Mouse (Mus musculus) kidney, adult 2 months (tissue): ENCODE measurements at regions not wholly inside any gene's neighbourhood (a gene's known extent, or its start where the extent isn't known, plus 50 kb on each side); places are given as distances from the start of the nearest gene placed in this dataset.

Experiments used
- DNase-seq: peaks from one replicate; pipeline ENCODE4 v3.0.0; 2021
- H3K27ac ChIP-seq: fragments of 200-500 bp; 2 replicates; pipeline ENCODE4 v1.5.1; 2012; ENCODE audit warnings: low read depth, low read length, control low read depth, inconsistent platforms; ENCODE audit not compliant: insufficient read depth
- H3K27me3 ChIP-seq: fragments of 200-500 bp; replicated peaks from 2 replicates; pipeline ENCODE4 v1.6.1; 2012; ENCODE audit warnings: mild to moderate bottlenecking, moderate library complexity, low read length, inconsistent platforms; ENCODE audit not compliant: control insufficient read depth, insufficient read depth
- H3K36me3 ChIP-seq: fragments of 200-500 bp; 2 replicates; pipeline ENCODE4 v1.6.1; 2012; ENCODE audit warnings: mild to moderate bottlenecking, moderate library complexity, low read length, inconsistent platforms; ENCODE audit not compliant: control insufficient read depth, insufficient read depth
- H3K4me1 ChIP-seq: fragments of 200-500 bp; 2 replicates; pipeline ENCODE4 v1.6.1; 2011; ENCODE audit warnings: low read length; ENCODE audit not compliant: control insufficient read depth, insufficient read depth
- H3K4me3 ChIP-seq: fragments of 200-500 bp; 2 replicates; pipeline ENCODE4 v1.5.1; 2011; ENCODE audit warnings: mild to moderate bottlenecking, low read depth, low read length, control low read depth; ENCODE audit not compliant: insufficient read depth
- CTCF ChIP-seq: fragments of 200-500 bp; conservative IDR thresholded peaks from 2 replicates; pipeline ENCODE4 v1.5.1; 2011; ENCODE audit warnings: low read depth, mild to moderate bottlenecking, control low read depth, low read length, moderate library complexity, mixed read lengths; ENCODE audit not compliant: insufficient read depth, insufficient read length
- POLR2A ChIP-seq: fragments of 200-500 bp; IDR thresholded peaks from one replicate; pipeline ENCODE4 v1.6.1; 2011; ENCODE audit warnings: low read depth, low read length, control low read depth
- WGBS: fragments of 180-500 bp; shearing (Covaris S2); methylation state at CpG from one replicate; pipeline ENCODE4 v1.1.7; 2018; 5-methylcytosine and 5-hydroxymethylcytosine counted together

DNA sequence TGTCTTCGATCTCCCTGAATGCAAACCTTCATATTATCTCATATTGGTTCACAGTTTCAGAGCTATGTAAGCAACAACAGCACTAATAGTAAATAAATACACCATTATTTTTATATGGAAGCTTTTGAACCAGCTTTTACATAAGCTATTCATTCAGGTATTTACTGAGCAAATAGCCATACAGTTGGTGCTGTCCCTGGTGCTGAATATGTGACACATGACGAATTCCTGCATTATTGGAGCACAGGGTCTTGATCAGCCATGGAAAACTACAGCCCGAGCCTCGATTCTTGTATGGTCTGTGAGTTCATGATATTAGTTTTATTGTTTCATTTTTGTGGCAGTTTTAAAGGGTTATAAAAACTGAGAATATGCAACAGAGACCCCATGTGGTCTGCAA is 359.1 kb upstream of the Xylt1 start:
- no peaks in the 10 kb centered on the region for H3K27me3 ChIP-seq

GRCm38 (mm10) chr7:117044926-117045325 is 335.9 kb upstream of the Xylt1 start:
- TF ChIP-seq POLR2A: no peak
- Histone ChIP-seq H3K4me1 (no peaks in the 10 kb centered on the region), H3K27ac (no peak overlapping the region), H3K36me3 (no peaks in the 10 kb centered on the region), H3K27me3 (no peaks in the 10 kb centered on the region), H3K4me3 (no peak overlapping the region)
- DNase-seq: no peak
- 74% methylated on average over 9 of the region's 9 CpGs for WGBS

More for the DNA sequence above, 359.1 kb upstream of the Xylt1 start:
- no peak for TF ChIP-seq CTCF
- no peak for TF ChIP-seq POLR2A
- H3K27ac ChIP-seq: no peak overlapping the region
- H3K4me3 ChIP-seq: no peak overlapping the region
- H3K4me1 ChIP-seq: no peaks in the 10 kb centered on the region
- 41% methylated on average over 4 of the region's 4 CpGs for WGBS
- H3K36me3 ChIP-seq: no peaks in the 10 kb centered on the region
- peak; percentile 14 for DNase-seq

- TF ChIP-seq POLR2A (no peak), CTCF (no peak)
- no peak overlapping the region for H3K27ac ChIP-seq
- DNase-seq: no peak
These were observed 331.5 kb upstream of the Xylt1 start for GRCm38 (mm10) chr7:117049249-117049648.

GRCm38 (mm10) chr7:117065771-117066170 is 315.0 kb upstream of the Xylt1 start:
- no peak for TF ChIP-seq CTCF
- no peak for TF ChIP-seq POLR2A
- WGBS: 58% methylated on average over 2 of the region's 2 CpGs

More at GRCm38 (mm10) chr7:117049249-117049648, 331.5 kb upstream of the Xylt1 start:
- H3K4me3 ChIP-seq: no peak overlapping the region
- H3K4me1 ChIP-seq: no peaks in the 10 kb centered on the region
- no peaks in the 10 kb centered on the region for H3K27me3 ChIP-seq
- H3K36me3 ChIP-seq: no peaks in the 10 kb centered on the region

GRCm38 (mm10) chr7:117090911-117091550 is 289.7 kb upstream of the Xylt1 start:
- Histone ChIP-seq H3K27me3 (no peaks in the 10 kb centered on the region), H3K27ac (no peak overlapping the region), H3K4me1 (no peaks in the 10 kb centered on the region), H3K36me3 (no peaks in the 10 kb centered on the region), H3K4me3 (no peak overlapping the region)
- peak; percentile 43 for DNase-seq
- TF ChIP-seq POLR2A (no peak), CTCF (no peak)
- 15% methylated on average over 6 of the region's 6 CpGs for WGBS

More at GRCm38 (mm10) chr7:117065771-117066170, 315.0 kb upstream of the Xylt1 start:
- no peaks in the 10 kb centered on the region for H3K4me1 ChIP-seq
- H3K27ac ChIP-seq: no peak overlapping the region
- H3K4me3 ChIP-seq: no peak overlapping the region
- H3K27me3 ChIP-seq: no peaks in the 10 kb centered on the region
- H3K36me3 ChIP-seq: no peaks in the 10 kb centered on the region
- DNase-seq: no peak

GRCm38 (mm10) chr7:117092860-117093259 is 287.9 kb upstream of the Xylt1 start:
- H3K27me3 ChIP-seq: no peaks in the 10 kb centered on the region
- no peak for DNase-seq

GRCm38 (mm10) chr7:117097618-117098017 is 283.2 kb upstream of the Xylt1 start:
- H3K36me3 ChIP-seq: no peaks in the 10 kb centered on the region
- H3K4me3 ChIP-seq: no peak overlapping the region
- H3K4me1 ChIP-seq: no peaks in the 10 kb centered on the region
- no peak for TF ChIP-seq CTCF
- TF ChIP-seq POLR2A: no peak
- H3K27ac ChIP-seq: no peak overlapping the region
- DNase-seq: no peak
- 67% methylated on average over 3 of the region's 3 CpGs for WGBS
- no peaks in the 10 kb centered on the region for H3K27me3 ChIP-seq

More at GRCm38 (mm10) chr7:117092860-117093259, 287.9 kb upstream of the Xylt1 start:
- no peaks in the 10 kb centered on the region for H3K4me1 ChIP-seq
- no peaks in the 10 kb centered on the region for H3K36me3 ChIP-seq
- no peak for TF ChIP-seq POLR2A
- no peak for TF ChIP-seq CTCF
- H3K4me3 ChIP-seq: no peak overlapping the region
- 76% methylated on average over 4 of the region's 4 CpGs for WGBS
- H3K27ac ChIP-seq: no peak overlapping the region

- H3K27me3 ChIP-seq: no peaks in the 10 kb centered on the region
- H3K36me3 ChIP-seq: no peaks in the 10 kb centered on the region
- no peak for DNase-seq
- no peak overlapping the region for H3K27ac ChIP-seq
- WGBS: 60% methylated on average over 6 of the region's 6 CpGs
- H3K4me3 ChIP-seq: no peak overlapping the region
- no peaks in the 10 kb centered on the region for H3K4me1 ChIP-seq
- TF ChIP-seq CTCF: no peak
- no peak for TF ChIP-seq POLR2A
These were observed 281.7 kb upstream of the Xylt1 start for GRCm38 (mm10) chr7:117099041-117099440.
